Mouse (Mus musculus) limb, embryonic 11.5 days (tissue): ENCODE measurements around the gene Ankrd42. TPM values are rescaled to one million over a fixed set of nuclear protein-coding genes. Genes with fewer than 3 reads are reported as not detected.

ENCODE experiments used
- ATAC-seq: fragments of 200-750 bp; cut with Nextera tagmentation; 2 replicates; pipeline ENCODE4 v1.8.0; 2017; ENCODE audit warnings: low read depth; ENCODE audit not compliant: insufficient number of reproducible peaks, low FRiP score, low TSS enrichment
- DNase-seq: peaks from one replicate; pipeline ENCODE4 v3.0.0-alpha.2; 2015; ENCODE audit warnings: low spot score
- H3K27ac ChIP-seq: fragments of 300-500 bp; sonication (generic); replicated peaks from 2 replicates; pipeline ENCODE4 v1.5.1; 2014; ENCODE audit warnings: low read depth, mild to moderate bottlenecking, low read length
- H3K27me3 ChIP-seq: fragments of 300-500 bp; sonication (generic); 2 replicates; pipeline ENCODE4 v1.6.1; 2014; ENCODE audit warnings: mild to moderate bottlenecking, low read length, mixed read lengths; ENCODE audit not compliant: control insufficient read depth, insufficient read depth
- H3K36me3 ChIP-seq: fragments of 300-500 bp; sonication (generic); 2 replicates; pipeline ENCODE4 v1.6.1; 2014; ENCODE audit warnings: mild to moderate bottlenecking, low read length, moderate library complexity, mixed read lengths; ENCODE audit not compliant: control insufficient read depth, insufficient read depth
- H3K4me1 ChIP-seq: fragments of 300-500 bp; sonication (generic); 2 replicates; pipeline ENCODE4 v1.6.1; 2014; ENCODE audit warnings: low read length, mixed read lengths; ENCODE audit not compliant: control insufficient read depth, insufficient read depth
- H3K4me2 ChIP-seq: fragments of 300-500 bp; sonication (generic); 2 replicates; pipeline ENCODE4 v1.6.1; 2014; ENCODE audit warnings: low read depth, mild to moderate bottlenecking, moderate library complexity; ENCODE audit not compliant: severe bottlenecking
- H3K4me3 ChIP-seq: fragments of 300-500 bp; sonication (generic); 2 replicates; pipeline ENCODE4 v1.5.1; 2014; ENCODE audit warnings: low read depth, low read length
- H3K9ac ChIP-seq: fragments of 300-500 bp; sonication (generic); 2 replicates; pipeline ENCODE4 v1.6.1; 2014; ENCODE audit warnings: mild to moderate bottlenecking, low read length
- H3K9me3 ChIP-seq: fragments of 300-500 bp; sonication (generic); 2 replicates; pipeline ENCODE4 v1.6.1; 2016; ENCODE audit warnings: low read length; ENCODE audit not compliant: control insufficient read depth
- WGBS: fragments of 180-500 bp; shearing (Covaris S2); extraction: QIAGEN DNeasy Blood & Tissue Kit; methylation state at CpG from one replicate; pipeline ENCODE4 v1.1.7; 2014; 5-methylcytosine and 5-hydroxymethylcytosine counted together
- polyA plus RNA-seq: library from polyadenylated mRNA; unstranded; fragments of >200 nt; fragmentation: Nextera tagmentation; extraction: Ambion mirVana; gene quantifications from 2 replicates; pipeline ENCODE4 v1.2.1, GENCODE M21; 2014

Gene Ankrd42
- polyA plus RNA-seq, 1 experiment from 2014 or later, result 6.8 TPM

DNA sequence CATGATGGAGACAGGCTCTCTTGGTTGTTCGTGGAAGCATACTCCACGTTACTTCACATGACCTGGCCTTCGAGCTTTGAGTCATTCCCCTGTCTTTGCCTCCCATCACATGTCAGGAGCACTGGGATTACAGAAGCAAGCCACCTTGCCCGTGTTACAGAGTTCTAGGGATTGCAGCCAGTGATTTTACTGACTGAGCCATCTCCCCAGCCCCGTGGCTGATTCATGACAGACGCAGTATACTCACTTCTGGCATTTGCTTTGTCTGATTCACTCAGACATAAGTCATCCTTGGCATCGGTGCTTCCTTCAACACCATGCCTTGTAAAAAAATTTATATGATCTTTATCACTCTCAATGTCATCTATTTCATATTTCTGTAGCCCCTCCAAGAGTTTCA lies 32.0 kb downstream of the Ankrd42 start:
- Histone ChIP-seq H3K4me2 (no peak overlapping the region), H3K36me3 (no peaks in the 10 kb centered on the region), H3K27ac (no peak overlapping the region), H3K27me3 (no peaks in the 10 kb centered on the region), H3K4me3 (no peak overlapping the region), H3K4me1 (no peaks in the 10 kb centered on the region), H3K9ac (no peak overlapping the region), H3K9me3 (no peaks in the 10 kb centered on the region)
- DNase-seq (no peak), ATAC-seq (no peak)
- WGBS, result 90% methylated on average over 7 of the region's 7 CpGs

GRCm38 (mm10) chr7:92590842-92591241 lies 46.1 kb downstream of the Ankrd42 start:
- no peak overlapping the region for H3K9ac ChIP-seq
- no peak overlapping the region for H3K27ac ChIP-seq
- no peaks in the 10 kb centered on the region for H3K27me3 ChIP-seq
- ATAC-seq (no peak), DNase-seq (no peak)
- no peaks in the 10 kb centered on the region for H3K9me3 ChIP-seq
- H3K4me3 ChIP-seq, result no peak overlapping the region
- WGBS, result 84% methylated on average over 2 of the region's 2 CpGs
- no peaks in the 10 kb centered on the region for H3K36me3 ChIP-seq
- no peaks in the 10 kb centered on the region for H3K4me1 ChIP-seq
- no peak overlapping the region for H3K4me2 ChIP-seq

DNA sequence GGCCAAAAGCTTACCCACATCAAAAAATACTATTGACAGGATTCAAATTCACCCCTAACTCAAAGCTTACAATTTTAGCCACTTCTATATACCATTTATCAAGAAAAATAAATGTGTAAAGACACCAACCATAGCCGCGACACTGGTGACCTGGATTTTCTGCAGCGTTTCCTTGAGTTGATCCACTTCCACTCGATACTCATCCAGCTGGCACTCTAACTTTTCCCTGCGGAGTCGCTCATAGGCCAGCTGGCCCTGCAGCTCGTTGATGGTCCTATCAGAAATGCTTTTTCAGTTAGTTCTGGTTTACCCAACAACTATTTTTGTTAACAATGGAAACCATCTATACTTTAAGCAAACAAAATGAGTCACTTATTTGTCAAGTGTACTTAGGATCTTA lies 47.0 kb downstream of the Ankrd42 start:
- DNase-seq (no peak), ATAC-seq (no peak)
- no peak overlapping the region for H3K9ac ChIP-seq
- no peaks in the 10 kb centered on the region for H3K27me3 ChIP-seq
- WGBS, result 88% methylated on average over 7 of the region's 7 CpGs
- no peaks in the 10 kb centered on the region for H3K4me1 ChIP-seq
- no peak overlapping the region for H3K4me3 ChIP-seq
- no peak overlapping the region for H3K4me2 ChIP-seq
- no peak overlapping the region for H3K27ac ChIP-seq
- no peaks in the 10 kb centered on the region for H3K36me3 ChIP-seq
- H3K9me3 ChIP-seq, result no peaks in the 10 kb centered on the region

- H3K4me3 ChIP-seq, result no peak overlapping the region
- 0 out of 2 replicates have a peak, but pooled peaks cover 4% of the 10 kb centered on the region for H3K36me3 ChIP-seq
- no peak overlapping the region for H3K4me2 ChIP-seq
- no peaks in the 10 kb centered on the region for H3K27me3 ChIP-seq
- no peak overlapping the region for H3K27ac ChIP-seq
- WGBS, result 91% methylated on average over 7 of the region's 7 CpGs
- ATAC-seq, result no peak
- H3K9me3 ChIP-seq, result no peaks in the 10 kb centered on the region
- H3K9ac ChIP-seq, result no peak overlapping the region
- H3K4me1 ChIP-seq, result no peaks in the 10 kb centered on the region
- DNase-seq, result no peak
These were observed 53.4 kb downstream of the Ankrd42 start for GRCm38 (mm10) chr7:92583567-92583966.

GRCm38 (mm10) chr7:92580491-92581207 lies 56.3 kb downstream of the Ankrd42 start:
- no peak for ATAC-seq
- H3K4me2 ChIP-seq, result no peak overlapping the region
- DNase-seq, result no peak
- H3K36me3 ChIP-seq, result 0 out of 2 replicates have a peak, but pooled peaks cover 4% of the 10 kb centered on the region
- no peak overlapping the region for H3K4me3 ChIP-seq
- no peak overlapping the region for H3K9ac ChIP-seq
- WGBS, result 95% methylated on average over 5 of the region's 5 CpGs
- no peak overlapping the region for H3K27ac ChIP-seq
- no peaks in the 10 kb centered on the region for H3K27me3 ChIP-seq
- no peaks in the 10 kb centered on the region for H3K4me1 ChIP-seq
- H3K9me3 ChIP-seq, result no peaks in the 10 kb centered on the region

- ATAC-seq (no peak), DNase-seq (no peak)
- H3K4me3 ChIP-seq, result no peak overlapping the region
- no peak overlapping the region for H3K4me2 ChIP-seq
- no peaks in the 10 kb centered on the region for H3K27me3 ChIP-seq
- H3K9ac ChIP-seq, result no peak overlapping the region
- no peaks in the 10 kb centered on the region for H3K9me3 ChIP-seq
- H3K4me1 ChIP-seq, result no peaks in the 10 kb centered on the region
- H3K36me3 ChIP-seq, result no peaks in the 10 kb centered on the region
- 79% methylated on average over 1 of the region's 1 CpGs for WGBS
- no peak overlapping the region for H3K27ac ChIP-seq
These were observed 70.2 kb downstream of the Ankrd42 start for GRCm38 (mm10) chr7:92566775-92567174.

DNA sequence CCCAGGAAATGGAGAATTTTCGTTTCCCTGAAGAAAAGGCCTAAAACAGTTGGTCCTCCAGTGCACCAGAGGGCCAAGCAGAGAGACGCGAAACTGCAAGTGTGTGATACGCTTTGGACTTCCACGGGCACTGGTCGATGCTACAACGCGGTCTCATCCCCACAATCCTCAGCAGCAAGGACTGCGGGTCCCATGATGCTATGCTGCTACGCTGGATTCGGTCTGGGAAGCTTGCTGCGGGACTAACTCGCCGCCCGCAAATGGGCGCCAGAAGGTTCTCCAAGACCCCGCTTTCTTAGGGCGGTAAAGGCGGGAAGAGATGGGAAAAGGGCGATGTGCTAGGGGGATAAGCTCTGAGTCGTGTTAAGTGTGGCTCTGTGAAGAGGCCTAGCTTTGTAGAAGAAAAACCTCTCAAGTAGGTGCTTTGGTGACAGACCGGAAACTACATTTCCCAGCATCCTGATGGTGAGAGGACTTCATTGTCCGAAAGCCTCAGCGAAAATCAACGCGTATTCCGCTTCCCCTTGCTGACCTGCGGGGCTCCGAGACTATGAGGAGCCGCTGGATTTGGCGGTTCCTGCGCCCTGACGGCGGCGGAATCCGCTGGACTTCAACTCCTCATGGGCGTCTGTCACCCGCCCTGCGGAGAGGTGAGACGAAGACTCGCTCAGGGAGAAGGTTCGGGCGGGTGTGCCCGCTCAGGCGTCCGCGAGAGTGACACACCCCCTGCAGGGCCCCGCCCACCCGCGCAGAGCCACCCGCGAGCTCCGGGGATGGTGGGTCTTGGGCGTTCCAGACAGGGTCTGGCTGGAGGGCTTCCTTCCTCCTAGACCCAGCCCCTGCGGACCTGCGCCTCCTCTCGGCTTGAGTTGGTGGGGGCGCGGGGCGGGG lies 75.7 kb downstream of the Ankrd42 start, which contains the start of gene Ccdc90b:
Gene Ccdc90b, plus strand, starts transcription at position 164 of the 891 bp plus-strand sequence.
- H3K27me3 ChIP-seq, result no peaks in the 10 kb centered on the region
- no peaks in the 10 kb centered on the region for H3K36me3 ChIP-seq
- H3K4me2 ChIP-seq, result peak within 1 kb of the TSS; percentile 60
- H3K9ac ChIP-seq, result peak within 1 kb of the TSS; percentile 54
- under 1% methylated on average over 60 of the region's 60 CpGs for WGBS
- H3K4me1 ChIP-seq, result no peaks in the 10 kb centered on the region
- DNase-seq (peak; percentile 92), ATAC-seq (peak; percentile 97)
- H3K4me3 ChIP-seq, result peak within 1 kb of the TSS; percentile 57
- no peaks in the 10 kb centered on the region for H3K9me3 ChIP-seq
- H3K27ac ChIP-seq, result peak within 1 kb of the TSS; percentile 86

- Histone ChIP-seq H3K9ac (no peak overlapping the region), H3K4me2 (no peak overlapping the region), H3K4me3 (no peak overlapping the region), H3K27me3 (no peaks in the 10 kb centered on the region), H3K27ac (no peak overlapping the region), H3K36me3 (no peaks in the 10 kb centered on the region), H3K4me1 (no peaks in the 10 kb centered on the region), H3K9me3 (no peaks in the 10 kb centered on the region)
- 93% methylated on average over 2 of the region's 2 CpGs for WGBS
- ATAC-seq, result no peak
- DNase-seq, result no peak
These were observed 78.2 kb downstream of the Ankrd42 start for GRCm38 (mm10) chr7:92558744-92559143.
